29 mouse cellular contexts compared by ENCODE assay signal in the genomic region with DNA sequence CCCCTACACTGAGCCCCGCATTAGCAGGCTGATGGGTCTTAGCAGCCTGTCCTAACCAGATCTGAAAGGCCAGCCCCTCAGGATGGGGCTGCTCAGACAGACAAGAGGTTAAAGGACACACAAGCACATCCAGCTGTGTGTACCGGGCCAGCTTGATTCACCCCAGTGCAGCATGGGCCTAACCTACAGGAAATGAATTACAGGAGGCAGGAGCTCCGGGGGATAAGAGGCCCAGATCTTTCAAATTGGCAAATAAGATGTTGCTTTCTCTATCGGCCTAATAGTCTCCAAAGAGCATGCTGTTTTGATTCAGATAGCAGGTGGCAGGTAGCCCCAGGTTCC.
DNase-seq lines count a peak whose midpoint lies in the region; ATAC-seq and TF ChIP-seq lines count a peak whose summit lies in the region.
"Had no signal": no experiment of that assay in that cellular context is flagged by ENCODE, and none has a peak within 500 bp of the region (broad histone marks: within the 10 kb centered on the region; RNA-seq: fewer than 3 reads in every experiment).

No protein-coding gene starts in this region.

- peak; percentile 26 for DNase-seq in thymus, adult 2 months
- DNase-seq in thymus, adult 18-20 months: no peak
- DNase-seq in embryonic facial prominence, embryonic 10.5 days (ENCODE audit: low spot score): no peak
- peak; percentile 51 for DNase-seq in thymus, postnatal 4 days
- DNase-seq in urinary bladder, postnatal 25 days (ENCODE audit: low spot score): no peak
- DNase-seq in layer of hippocampus, postnatal 14 days (ENCODE audit: low spot score in 2 of 2): no peak
- DNase-seq: adrenal gland, postnatal 25 days; B cell, adult 2 months; cerebellum, adult 11-12 months; cerebellum, postnatal 10 days; heart, adult 2 months; heart, postnatal 10 days; kidney, adult 11 months; kidney, postnatal 36 days; liver, postnatal 0 days; lung, postnatal 36 days had no signal

- H3K4me1 ChIP-seq in thymus, adult 2 months (replicated peaks; ENCODE audit: control insufficient read depth, insufficient read depth, low read length): peaks cover 32% of the 10 kb centered on the region
- peaks cover 63% of the 10 kb centered on the region for H3K4me1 ChIP-seq in embryonic facial prominence, embryonic 10.5 days
- peaks cover 8% of the 10 kb centered on the region; the same call in 1 of the 2 replicates for H3K4me1 ChIP-seq in small intestine, adult 2 months (ENCODE audit: control insufficient read depth, insufficient read depth, insufficient read length, low read length)
- H3K4me1 ChIP-seq in hindbrain, embryonic 12.5 days: peaks cover 18% of the 10 kb centered on the region

- no peaks in the 10 kb centered on the region for H3K9me3 ChIP-seq in embryonic facial prominence, embryonic 10.5 days
- H3K9me3 ChIP-seq in hindbrain, embryonic 12.5 days (replicated peaks): no peaks in the 10 kb centered on the region
- H3K9me3 ChIP-seq: embryonic facial prominence, embryonic 15.5 days; G1E; heart, embryonic 13.5 days; kidney, embryonic 15.5 days; liver, embryonic 12.5 days; megakaryocyte, embryonic 14.5 days; midbrain, embryonic 13.5 days had no signal

- no peaks in the 10 kb centered on the region for H3K27me3 ChIP-seq in thymus, adult 2 months (ENCODE audit: control insufficient read depth, insufficient read depth, low read length)
- no peaks in the 10 kb centered on the region for H3K27me3 ChIP-seq in embryonic facial prominence, embryonic 10.5 days (replicated peaks; ENCODE audit: low read depth, poor library complexity, severe bottlenecking)
- no peaks in the 10 kb centered on the region for H3K27me3 ChIP-seq in small intestine, adult 2 months (ENCODE audit: control insufficient read depth, insufficient read depth, low read length)
- H3K27me3 ChIP-seq in hindbrain, embryonic 12.5 days: no peaks in the 10 kb centered on the region
- H3K27me3 ChIP-seq: embryonic facial prominence, embryonic 15.5 days; heart, embryonic 13.5 days; liver, embryonic 12.5 days; megakaryocyte, embryonic 14.5 days; midbrain, embryonic 13.5 days had no signal

- no peak overlapping the region for H3K9ac ChIP-seq in hindbrain, embryonic 12.5 days
- H3K9ac ChIP-seq: embryonic facial prominence, embryonic 15.5 days; heart, embryonic 13.5 days; kidney, embryonic 15.5 days; liver, embryonic 12.5 days; liver, postnatal 0 days; midbrain, embryonic 13.5 days had no signal

- peak overlapping the region; percentile 64; the same call in 1 of the 2 replicates for H3K27ac ChIP-seq in thymus, adult 2 months (ENCODE audit: control insufficient read depth, insufficient read depth, low read length)
- 0 out of 2 replicates have a peak overlapping the region, but pooled peaks have one; percentile 8 for H3K27ac ChIP-seq in embryonic facial prominence, embryonic 10.5 days (replicated peaks)
- 0 out of 2 replicates have a peak overlapping the region, but pooled peaks have one; percentile 14 for H3K27ac ChIP-seq in small intestine, adult 2 months (ENCODE audit: insufficient read depth, low read depth, low read length)
- H3K27ac ChIP-seq in hindbrain, embryonic 12.5 days: no peak overlapping the region
- H3K27ac ChIP-seq: embryonic facial prominence, embryonic 15.5 days; heart, adult 2 months; heart, embryonic 13.5 days; hindbrain, postnatal 0 days; kidney, embryonic 15.5 days; layer of hippocampus, adult 2 months; liver, embryonic 12.5 days; midbrain, embryonic 13.5 days; stomach, postnatal 0 days had no signal

- TF ChIP-seq POLR2A in thymus, adult 2 months (IDR thresholded peaks at IDR 0.05; ENCODE audit: control insufficient read depth, extremely low read depth, insufficient read depth, low read length, poor library complexity): no peak
- TF ChIP-seq POLR2A in small intestine, adult 2 months (IDR thresholded peaks at IDR 0.05; ENCODE audit: low read depth, low read length): no peak

- H3K4me2 ChIP-seq in hindbrain, embryonic 12.5 days (replicated peaks): no peak overlapping the region
- H3K4me2 ChIP-seq: embryonic facial prominence, embryonic 15.5 days; heart, embryonic 13.5 days; kidney, embryonic 15.5 days; liver, embryonic 12.5 days; midbrain, embryonic 13.5 days had no signal

- TF ChIP-seq CTCF in thymus, adult 2 months (IDR thresholded peaks at IDR 0.05; ENCODE audit: borderline replicate concordance, control insufficient read depth, extremely low read depth, insufficient read depth, low read length, poor library complexity): no peak
- TF ChIP-seq CTCF in small intestine, adult 2 months (IDR thresholded peaks at IDR 0.05; ENCODE audit: extremely low read depth, insufficient read length, insufficient replicate concordance, low read depth, low read length): no peak

- H3K36me3 ChIP-seq in thymus, adult 2 months (ENCODE audit: control insufficient read depth, insufficient read depth, low read length): no peaks in the 10 kb centered on the region
- H3K36me3 ChIP-seq in embryonic facial prominence, embryonic 10.5 days (replicated peaks): no peaks in the 10 kb centered on the region
- peaks cover 56% of the 10 kb centered on the region for H3K36me3 ChIP-seq in small intestine, adult 2 months (ENCODE audit: control insufficient read depth, insufficient read depth, low read length)
- no peaks in the 10 kb centered on the region for H3K36me3 ChIP-seq in hindbrain, embryonic 12.5 days
- H3K36me3 ChIP-seq: heart, embryonic 13.5 days; kidney, embryonic 15.5 days; midbrain, embryonic 13.5 days had no signal

- H3K4me3 ChIP-seq in thymus, adult 2 months (ENCODE audit: control insufficient read depth, insufficient read depth, low read length): no peak overlapping the region
- H3K4me3 ChIP-seq in embryonic facial prominence, embryonic 10.5 days: no peak overlapping the region
- H3K4me3 ChIP-seq in small intestine, adult 2 months (ENCODE audit: low read depth, low read length): no peak overlapping the region
- no peak overlapping the region for H3K4me3 ChIP-seq in hindbrain, embryonic 12.5 days
- H3K4me3 ChIP-seq: embryonic facial prominence, embryonic 15.5 days; heart, adult 2 months; heart, embryonic 13.5 days; kidney, embryonic 15.5 days; layer of hippocampus, adult 2 months; liver, embryonic 12.5 days; midbrain, embryonic 13.5 days had no signal

- no peak for ATAC-seq in hindbrain, embryonic 12.5 days (ENCODE audit: low FRiP score)
- ATAC-seq: forebrain, embryonic 14.5 days; hindbrain, postnatal 0 days; liver, embryonic 12.5 days; midbrain, embryonic 13.5 days had no signal

- WGBS in thymus, adult 2 months: 17% methylated on average over 4 of the region's 4 CpGs
- 36% methylated on average over 4 of the region's 4 CpGs for WGBS in embryonic facial prominence, embryonic 10.5 days
- 54% methylated on average over 4 of the region's 4 CpGs for WGBS in small intestine, adult 2 months
- WGBS in hindbrain, embryonic 12.5 days: 47% methylated on average over 4 of the region's 4 CpGs

Comparison
In these comparisons a context has a peak if more than half of its experiments do, and no peak if none do; other contexts are left out.
1. DNase-seq: peak in thymus, adult 2 months (single experiment) and thymus, postnatal 4 days (single experiment); none in thymus, adult 18-20 months (0 of 2), embryonic facial prominence, embryonic 10.5 days (single experiment), urinary bladder, postnatal 25 days (single experiment) and layer of hippocampus, postnatal 14 days (0 of 2).